Mouse (Mus musculus) CD4-positive, CD25-positive, alpha-beta regulatory T cell, adult 2 months (primary cell): ENCODE measurements around the gene Trpm6.

ENCODE experiments used
- DNase-seq: peaks from one replicate; pipeline ENCODE4 v3.0.0-alpha.2; 2012; ENCODE audit warnings: low read depth, low spot score

Gene Trpm6

GRCm38 (mm10) chr19:18749598-18750339 lies at the start of gene Trpm6:
Gene Trpm6 (plus strand): TSS chr19:18749983.
- DNase-seq, result peak; percentile 17

GRCm38 (mm10) chr19:18708101-18708500 lies 41.7 kb upstream of the Trpm6 start:
- no peak for DNase-seq

GRCm38 (mm10) chr19:18710903-18711302 lies 38.9 kb upstream of the Trpm6 start:
- DNase-seq, result no peak

GRCm38 (mm10) chr19:18711589-18711988 lies 38.2 kb upstream of the Trpm6 start:
- no peak for DNase-seq

GRCm38 (mm10) chr19:18712153-18712865 lies 37.5 kb upstream of the Trpm6 start:
- peak; percentile 13 for DNase-seq

GRCm38 (mm10) chr19:18712866-18713300 lies 36.9 kb upstream of the Trpm6 start, which contains the start of gene D030056L22Rik:
Gene D030056L22Rik (plus strand): TSS chr19:18713193.
- peak; percentile 100 for DNase-seq

GRCm38 (mm10) chr19:18713357-18713756 lies 36.4 kb upstream of the Trpm6 start:
- DNase-seq, result peak; percentile 72

GRCm38 (mm10) chr19:18716374-18716773 lies 33.4 kb upstream of the Trpm6 start:
- peak; percentile 87 for DNase-seq

GRCm38 (mm10) chr19:18720337-18720736 lies 29.4 kb upstream of the Trpm6 start:
- DNase-seq, result no peak

- DNase-seq, result no peak
Observed at GRCm38 (mm10) chr19:18725186-18725585, 24.6 kb upstream of the Trpm6 start.

- no peak for DNase-seq
Observed at GRCm38 (mm10) chr19:18730255-18730654, 19.5 kb upstream of the Trpm6 start.

- DNase-seq, result no peak
Observed at GRCm38 (mm10) chr19:18731077-18731476, 18.7 kb upstream of the Trpm6 start.

- no peak for DNase-seq
Observed at GRCm38 (mm10) chr19:18735901-18736300, 13.9 kb upstream of the Trpm6 start.

- no peak for DNase-seq
Observed at GRCm38 (mm10) chr19:18739146-18739545, 10.6 kb upstream of the Trpm6 start.

GRCm38 (mm10) chr19:18743946-18744345 lies 5.8 kb upstream of the Trpm6 start:
- no peak for DNase-seq

GRCm38 (mm10) chr19:18746576-18747340 lies 3.0 kb upstream of the Trpm6 start:
- peak; percentile 66 for DNase-seq

GRCm38 (mm10) chr19:18747379-18747778 lies 2.4 kb upstream of the Trpm6 start:
- DNase-seq, result peak; percentile 42

- no peak for DNase-seq
Observed at GRCm38 (mm10) chr19:18757191-18757590, 7.4 kb downstream of the Trpm6 start.

- no peak for DNase-seq
Observed at GRCm38 (mm10) chr19:18757706-18758105, 7.9 kb downstream of the Trpm6 start.

GRCm38 (mm10) chr19:18758269-18758668 lies 8.5 kb downstream of the Trpm6 start:
- DNase-seq, result no peak

GRCm38 (mm10) chr19:18758916-18759315 lies 9.1 kb downstream of the Trpm6 start:
- no peak for DNase-seq

- peak; percentile 2 for DNase-seq
Observed at GRCm38 (mm10) chr19:18766399-18766798, 16.6 kb downstream of the Trpm6 start.
